In the genomic region with DNA sequence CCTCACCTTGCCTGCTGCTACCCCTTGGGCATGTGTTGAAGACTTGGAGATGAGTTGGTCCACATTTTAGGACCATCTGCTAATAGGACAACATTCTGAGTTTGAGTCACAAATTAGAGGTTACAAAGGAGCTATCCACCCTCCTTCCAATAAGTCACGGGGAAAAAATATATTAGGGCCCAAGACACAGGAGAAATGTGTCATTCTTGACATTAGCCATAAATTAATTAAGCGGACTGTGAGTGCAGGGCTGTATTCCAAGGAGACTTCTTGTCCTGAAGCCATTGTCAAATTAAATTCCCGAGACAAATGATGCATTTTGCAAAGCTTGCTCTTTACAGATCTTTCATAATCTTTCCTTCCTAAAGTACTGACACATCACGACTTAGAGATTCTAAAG, we compare ENCODE assay signal across 27 mouse cellular contexts.
DNase-seq lines count a peak whose midpoint lies in the region; ATAC-seq and TF ChIP-seq lines count a peak whose summit lies in the region.
"Had no signal": no experiment of that assay in that cellular context is flagged by ENCODE, and none has a peak within 500 bp of the region (broad histone marks: within the 10 kb centered on the region; RNA-seq: fewer than 3 reads in every experiment).

No protein-coding gene starts in this region.

- H3K4me1 ChIP-seq in hindbrain, embryonic 12.5 days: 0 out of 2 replicates have a peak, but pooled peaks cover 3% of the 10 kb centered on the region
- H3K4me1 ChIP-seq in hindbrain, embryonic 14.5 days (replicated peaks; ENCODE audit: control insufficient read depth, insufficient read depth, low read length): no peaks in the 10 kb centered on the region
- no peaks in the 10 kb centered on the region for H3K4me1 ChIP-seq in midbrain, postnatal 0 days (ENCODE audit: insufficient read depth, low read length)
- no peaks in the 10 kb centered on the region for H3K4me1 ChIP-seq in midbrain, embryonic 10.5 days
- H3K4me1 ChIP-seq: embryonic facial prominence, embryonic 15.5 days; hindbrain, embryonic 15.5 days had no signal

- H3K27me3 ChIP-seq in hindbrain, embryonic 12.5 days: no peaks in the 10 kb centered on the region
- H3K27me3 ChIP-seq in hindbrain, embryonic 14.5 days (ENCODE audit: control insufficient read depth, insufficient read depth, low read length): no peaks in the 10 kb centered on the region
- H3K27me3 ChIP-seq in midbrain, postnatal 0 days (ENCODE audit: insufficient read depth, low read length): no peaks in the 10 kb centered on the region
- H3K27me3 ChIP-seq in midbrain, embryonic 10.5 days (ENCODE audit: low read depth, poor library complexity, severe bottlenecking): no peaks in the 10 kb centered on the region
- H3K27me3 ChIP-seq: CH12.LX; embryonic facial prominence, embryonic 12.5 days; embryonic facial prominence, embryonic 15.5 days; heart, embryonic 12.5 days; heart, embryonic 15.5 days; hindbrain, embryonic 15.5 days had no signal

- ATAC-seq in hindbrain, embryonic 12.5 days (ENCODE audit: low FRiP score): peak; percentile 38; the same call in 1 of the 2 replicates
- ATAC-seq in hindbrain, embryonic 14.5 days (ENCODE audit: low FRiP score): no peak
- ATAC-seq in midbrain, postnatal 0 days (ENCODE audit: low FRiP score): no peak
- ATAC-seq: forebrain, embryonic 14.5 days; forebrain, postnatal 0 days had no signal

- H3K27ac ChIP-seq in hindbrain, embryonic 12.5 days: no peak overlapping the region
- H3K27ac ChIP-seq in hindbrain, embryonic 14.5 days: no peak overlapping the region
- no peak overlapping the region for H3K27ac ChIP-seq in midbrain, postnatal 0 days (ENCODE audit: low read depth, low read length)
- no peak overlapping the region for H3K27ac ChIP-seq in midbrain, embryonic 10.5 days (replicated peaks)
- H3K27ac ChIP-seq: embryonic facial prominence, embryonic 12.5 days; embryonic facial prominence, embryonic 15.5 days; gastrocnemius, adult 2 months; heart, embryonic 15.5 days; hindbrain, embryonic 15.5 days had no signal

- no peaks in the 10 kb centered on the region for H3K36me3 ChIP-seq in hindbrain, embryonic 12.5 days
- H3K36me3 ChIP-seq in hindbrain, embryonic 14.5 days (replicated peaks; ENCODE audit: control insufficient read depth, insufficient read depth): no peaks in the 10 kb centered on the region
- no peaks in the 10 kb centered on the region for H3K36me3 ChIP-seq in midbrain, postnatal 0 days (ENCODE audit: insufficient read depth, low read length)
- no peaks in the 10 kb centered on the region for H3K36me3 ChIP-seq in midbrain, embryonic 10.5 days
- H3K36me3 ChIP-seq: embryonic facial prominence, embryonic 12.5 days; embryonic facial prominence, embryonic 15.5 days; G1E; heart, embryonic 12.5 days; heart, embryonic 15.5 days; hindbrain, embryonic 15.5 days had no signal

- no peaks in the 10 kb centered on the region for H3K9me3 ChIP-seq in hindbrain, embryonic 12.5 days (replicated peaks)
- no peaks in the 10 kb centered on the region for H3K9me3 ChIP-seq in hindbrain, embryonic 14.5 days (ENCODE audit: control insufficient read depth, low read length)
- H3K9me3 ChIP-seq in midbrain, postnatal 0 days (ENCODE audit: low read length): no peaks in the 10 kb centered on the region
- no peaks in the 10 kb centered on the region for H3K9me3 ChIP-seq in midbrain, embryonic 10.5 days (replicated peaks)
- H3K9me3 ChIP-seq: embryonic facial prominence, embryonic 12.5 days; embryonic facial prominence, embryonic 15.5 days; G1E; heart, embryonic 12.5 days; heart, embryonic 15.5 days; hindbrain, embryonic 15.5 days had no signal

- H3K4me3 ChIP-seq in hindbrain, embryonic 12.5 days: no peak overlapping the region
- H3K4me3 ChIP-seq in hindbrain, embryonic 14.5 days (replicated peaks; ENCODE audit: low read length): no peak overlapping the region
- H3K4me3 ChIP-seq in midbrain, postnatal 0 days (ENCODE audit: low read depth, low read length): no peak overlapping the region
- H3K4me3 ChIP-seq in midbrain, embryonic 10.5 days: no peak overlapping the region
- H3K4me3 ChIP-seq: embryonic facial prominence, embryonic 12.5 days; embryonic facial prominence, embryonic 15.5 days; gastrocnemius, adult 2 months; heart, embryonic 12.5 days; heart, embryonic 15.5 days; hindbrain, embryonic 15.5 days had no signal

- H3K4me2 ChIP-seq in hindbrain, embryonic 12.5 days (replicated peaks): no peak overlapping the region
- no peak overlapping the region for H3K4me2 ChIP-seq in hindbrain, embryonic 14.5 days (replicated peaks)
- H3K4me2 ChIP-seq in midbrain, postnatal 0 days (ENCODE audit: low read depth, low read length, poor library complexity, severe bottlenecking): no peak overlapping the region
- H3K4me2 ChIP-seq: embryonic facial prominence, embryonic 12.5 days; embryonic facial prominence, embryonic 15.5 days; heart, embryonic 12.5 days; heart, embryonic 15.5 days; hindbrain, embryonic 15.5 days had no signal

- no peak for TF ChIP-seq CTCF in midbrain, postnatal 0 days (IDR thresholded peaks at IDR 0.05)

- 76% methylated on average over 4 of the region's 4 CpGs for WGBS in hindbrain, embryonic 12.5 days
- 58% methylated on average over 4 of the region's 4 CpGs for WGBS in hindbrain, embryonic 14.5 days
- 71% methylated on average over 4 of the region's 4 CpGs for WGBS in midbrain, postnatal 0 days
- WGBS in midbrain, embryonic 10.5 days: 88% methylated on average over 4 of the region's 4 CpGs

- H3K9ac ChIP-seq in hindbrain, embryonic 12.5 days: no peak overlapping the region
- no peak overlapping the region for H3K9ac ChIP-seq in hindbrain, embryonic 14.5 days
- no peak overlapping the region for H3K9ac ChIP-seq in midbrain, postnatal 0 days (replicated peaks; ENCODE audit: low read length, poor library complexity, severe bottlenecking)
- H3K9ac ChIP-seq: embryonic facial prominence, embryonic 12.5 days; embryonic facial prominence, embryonic 15.5 days; forebrain, postnatal 0 days; heart, embryonic 12.5 days; heart, embryonic 15.5 days; hindbrain, embryonic 15.5 days had no signal

- no peak for DNase-seq in hindbrain, embryonic 14.5 days (ENCODE audit: low spot score)
- DNase-seq in kidney, adult 9 months: peak; percentile 26
- no peak for DNase-seq in kidney, adult 8-10 months
- DNase-seq in midbrain, postnatal 0 days (ENCODE audit: low spot score): peak; percentile 12
- no peak for DNase-seq in midbrain, embryonic 10.5 days (ENCODE audit: low spot score)
- DNase-seq: adrenal gland, adult 2 months; adrenal gland, postnatal 14 days; B cell, adult 2 months; cerebellum, adult 11 months; cerebellum, adult 2 months; cerebellum, adult 9-11 months; cerebellum, postnatal 25 days; forebrain, postnatal 0 days; gastrocnemius, adult 2 months; gastrocnemius, postnatal 14 days; heart, adult 18-20 months; heart, postnatal 14 days; heart, postnatal 4 days had no signal

Comparison
In these comparisons a context has a peak if more than half of its experiments do, and no peak if none do; other contexts are left out.
1. DNase-seq: peak in kidney, adult 9 months (single experiment) and midbrain, postnatal 0 days (single experiment); none in hindbrain, embryonic 14.5 days (single experiment), kidney, adult 8-10 months (0 of 2) and midbrain, embryonic 10.5 days (single experiment).